Mouse (Mus musculus): ENCODE data around the gene Prox2.
"Not testable (repeated sequence)": the region's sequence is repeated elsewhere in the genome, so short reads cannot be mapped to it uniquely, and the experiment has no call there.

Prox2 gene

DNA sequence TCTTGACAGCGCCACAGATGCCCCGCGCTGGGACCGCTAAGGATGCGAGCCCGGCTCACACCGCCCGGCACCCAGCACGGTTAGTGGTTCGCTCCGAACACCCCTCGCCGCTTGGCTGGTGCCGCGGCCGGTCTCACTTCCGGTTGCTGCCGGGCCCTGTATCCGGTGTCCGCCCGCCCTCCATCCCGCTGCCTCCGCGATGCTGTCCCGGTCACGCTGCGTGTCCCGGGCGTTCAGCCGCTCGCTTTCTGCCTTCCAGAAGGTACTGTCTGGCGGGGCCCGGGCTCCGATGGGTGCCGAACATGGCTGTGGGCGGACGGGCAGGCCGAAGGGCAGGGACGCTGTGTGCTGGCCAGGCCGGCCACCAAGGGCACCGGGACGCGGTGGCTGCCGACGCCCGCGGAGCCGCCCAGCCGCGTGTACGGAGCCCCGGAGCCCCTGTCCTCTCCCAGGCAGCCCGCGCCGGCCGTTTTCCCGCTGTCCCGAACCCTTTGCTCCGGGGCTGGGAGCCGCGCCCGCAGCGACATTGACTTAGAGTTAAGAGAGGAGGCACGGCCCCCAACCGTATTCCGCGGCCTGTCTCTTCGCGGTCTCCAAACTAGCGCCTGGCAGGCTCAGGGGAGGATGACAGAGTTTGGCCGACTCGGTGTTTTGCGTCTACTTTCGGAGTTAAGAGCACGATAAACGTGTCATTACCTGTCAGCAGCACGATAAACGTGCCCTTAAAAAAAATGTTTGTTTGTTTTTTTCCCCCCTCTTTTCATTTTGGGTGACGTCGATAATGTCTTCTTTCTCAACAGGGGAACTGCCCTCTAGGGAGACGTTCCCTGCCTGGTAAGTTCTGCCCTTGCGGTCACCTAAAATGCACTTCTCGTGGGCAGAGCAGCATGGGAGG, at the start of gene Prox2, which contains the start of gene Dlst:
Prox2 (minus strand) TSS at position 62 of the 895 bp plus-strand sequence.
Dlst (plus strand) TSS at position 136 of the 895 bp plus-strand sequence.
- peak; percentile 90 for DNase-seq

DNA sequence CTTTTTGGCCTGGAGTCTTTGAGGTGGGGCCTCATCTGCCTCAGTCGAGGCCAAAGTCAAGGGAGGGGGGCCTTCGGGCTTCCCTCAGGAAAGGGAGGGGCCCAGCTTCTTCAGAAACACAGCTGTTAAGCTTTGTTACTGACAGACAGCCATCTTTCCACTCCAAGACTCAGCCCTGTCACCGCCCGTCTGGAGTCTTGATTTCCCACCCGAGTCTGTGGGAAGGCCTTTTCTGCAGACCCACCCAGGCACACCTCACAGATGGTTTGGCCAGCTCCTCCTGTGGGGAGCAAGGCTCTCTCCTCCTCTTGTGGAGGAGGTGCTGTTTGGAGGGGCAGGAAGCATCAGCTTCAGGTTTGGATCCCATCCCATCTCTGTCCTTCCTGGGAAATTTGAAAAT, 49.0 kb upstream of the Prox2 start:
- no peak for DNase-seq

DNA sequence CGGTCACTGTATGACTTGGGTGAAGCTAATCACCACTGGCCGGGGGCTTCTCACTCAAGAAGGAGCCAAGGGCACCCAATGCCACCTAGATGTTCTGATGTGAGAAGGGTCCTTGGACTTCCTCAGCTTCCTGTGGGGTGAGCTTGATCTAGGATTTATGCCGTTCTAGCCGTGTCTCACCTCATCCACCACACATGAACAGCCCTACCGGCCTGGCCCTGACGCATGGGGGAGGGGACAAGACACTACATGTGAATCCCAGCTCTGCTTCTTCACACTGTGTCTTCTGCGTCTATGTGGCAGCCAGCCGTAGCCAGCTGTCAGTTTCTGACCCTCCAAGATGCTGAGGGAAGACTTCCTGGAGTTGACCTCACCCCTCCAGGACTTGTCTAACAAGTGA, 48.2 kb upstream of the Prox2 start:
- DNase-seq: no peak

DNA sequence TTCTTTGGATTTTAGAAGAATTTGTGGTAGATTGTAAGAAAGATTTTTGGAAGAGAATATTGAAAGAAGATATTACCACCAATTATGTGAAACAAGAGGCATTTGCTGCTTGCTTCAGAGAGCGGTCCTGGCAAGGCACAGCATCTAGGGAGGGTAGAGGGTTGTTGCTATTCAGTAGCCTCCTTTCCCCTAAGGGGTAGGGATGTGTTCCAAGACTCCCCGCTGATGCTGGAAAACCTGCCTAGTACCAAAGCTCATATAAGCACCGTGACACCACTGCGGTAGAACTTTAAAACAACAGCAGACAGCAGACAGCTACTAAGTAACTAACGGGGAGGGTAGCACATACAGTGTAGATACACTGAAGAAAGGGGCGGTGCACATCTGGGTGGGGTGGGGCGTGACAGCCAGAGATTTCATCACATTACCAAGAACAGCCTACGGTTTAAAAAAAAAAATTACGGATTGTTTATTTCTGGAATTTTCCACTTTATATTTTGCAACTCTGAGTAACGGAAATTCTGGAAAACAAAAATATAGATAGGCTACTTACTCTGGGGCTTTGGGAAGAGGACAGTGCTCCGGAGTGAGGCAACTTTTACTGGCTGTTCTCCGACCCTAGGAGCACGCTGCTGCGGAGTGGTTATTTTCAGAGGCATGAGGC, 47.4 kb upstream of the Prox2 start:
- no peak for DNase-seq

DNA sequence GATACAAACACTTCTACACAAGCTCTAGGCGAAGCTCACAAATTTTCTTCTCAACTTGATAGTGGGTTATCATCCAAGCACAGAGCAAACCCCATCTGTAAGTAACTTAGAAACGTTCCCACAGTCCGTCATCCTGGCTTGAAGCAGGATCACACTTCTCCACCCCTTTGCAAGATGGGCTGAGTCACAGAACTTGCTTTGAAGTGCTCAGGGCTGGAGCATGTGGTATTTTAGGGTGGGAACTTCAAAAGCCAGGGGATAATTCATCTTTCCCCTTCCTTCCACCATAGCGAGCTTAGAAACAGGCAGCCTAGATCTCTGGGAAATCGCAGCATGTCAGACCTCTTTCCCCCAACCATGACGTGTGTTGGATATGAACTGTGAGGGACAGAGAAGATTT, 45.8 kb upstream of the Prox2 start:
- DNase-seq: no peak

DNA sequence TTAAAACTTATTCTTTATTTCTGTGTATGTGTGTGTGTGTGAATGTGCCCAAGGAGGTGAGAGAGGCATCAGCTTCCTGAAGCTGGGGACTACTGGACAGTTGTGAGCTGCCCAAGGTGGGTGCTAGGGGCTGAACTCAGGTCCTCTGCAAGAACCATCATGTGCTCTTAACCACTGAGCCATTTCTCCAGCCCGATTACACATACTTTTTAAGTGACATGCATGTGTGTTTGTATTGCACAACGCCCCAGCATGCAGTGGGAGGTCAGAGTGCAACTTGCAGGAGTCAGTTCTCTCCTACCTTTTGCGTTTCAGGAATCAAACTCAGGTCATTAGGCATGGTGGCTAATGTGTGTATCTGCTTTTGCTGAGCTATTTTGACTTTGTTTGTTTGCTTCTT, 42.5 kb upstream of the Prox2 start:
- DNase-seq: no peak

DNA sequence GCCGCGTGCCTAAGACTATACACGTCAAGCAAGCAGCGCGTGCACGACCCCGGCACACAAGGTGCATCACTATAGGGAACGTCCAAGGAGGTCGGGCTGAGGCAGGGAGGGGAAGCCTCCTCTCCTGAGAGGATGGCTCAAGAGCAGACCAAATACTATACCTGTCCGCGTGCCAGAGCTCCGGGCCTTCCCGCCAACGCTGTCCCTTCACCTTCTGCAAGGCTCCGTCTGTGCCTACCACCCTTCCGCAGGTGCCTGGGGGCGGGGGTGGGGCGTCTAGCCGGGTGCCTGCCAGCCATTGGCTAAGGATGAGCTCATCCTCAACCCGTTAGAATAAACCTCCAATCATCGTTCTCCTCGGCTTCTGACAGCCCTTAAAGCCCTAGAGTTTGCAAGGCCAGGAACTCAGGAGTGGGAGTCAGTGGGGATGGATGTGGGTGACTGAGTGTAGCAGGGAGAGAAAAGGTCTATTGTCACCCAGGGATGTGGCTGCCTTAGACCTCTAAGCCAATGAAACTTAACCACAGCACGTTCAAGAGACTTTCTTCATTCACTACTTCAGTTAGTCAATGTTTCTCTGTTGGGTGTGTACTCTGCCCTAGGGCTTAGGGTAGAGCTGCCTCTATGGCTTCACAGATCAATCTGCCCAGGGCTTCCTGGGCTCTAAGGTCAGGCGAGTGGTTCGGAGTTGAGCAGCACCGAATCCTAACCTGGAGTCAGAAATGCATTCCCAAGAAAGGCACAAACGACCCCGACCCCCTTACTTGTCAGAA, 40.6 kb upstream of the Prox2 start, which contains the start of gene Rps6kl1:
Rps6kl1 (minus strand) TSS at position 263 of the 773 bp plus-strand sequence.
- DNase-seq: peak; percentile 40

DNA sequence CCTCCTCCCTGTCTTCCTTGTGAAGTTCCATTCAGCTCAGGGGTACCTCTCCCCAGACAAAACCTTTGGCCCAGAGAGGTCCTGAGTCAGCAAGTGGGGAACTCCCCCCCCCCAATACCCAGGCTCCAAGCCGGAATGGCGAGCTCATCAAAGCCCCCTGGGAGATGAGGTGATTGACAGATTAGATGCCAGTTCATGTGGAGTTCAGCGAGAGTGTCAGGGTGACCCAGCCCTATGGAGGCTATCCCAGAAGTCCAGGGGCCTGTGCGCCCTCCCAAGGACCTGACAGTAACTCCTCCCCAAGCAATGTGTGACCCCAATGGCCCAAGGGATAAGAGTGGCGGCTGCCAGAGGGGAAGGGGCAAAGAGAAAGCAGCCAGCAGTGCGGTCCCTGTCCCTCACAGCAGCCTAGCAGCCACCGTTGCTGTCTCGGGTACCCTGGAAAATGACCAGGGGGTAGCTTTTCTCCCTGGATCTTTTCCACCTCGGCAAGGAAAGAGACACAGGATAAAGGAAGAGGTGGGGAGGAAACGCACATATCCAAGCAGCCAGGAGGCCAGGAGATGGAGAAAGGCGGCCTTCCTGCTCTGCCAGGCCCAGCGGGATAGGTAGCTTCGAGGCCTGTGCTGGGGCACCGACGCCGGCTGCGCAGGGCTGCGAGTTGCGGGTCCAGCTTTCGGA, 39.9 kb upstream of the Prox2 start:
- DNase-seq: no peak

DNA sequence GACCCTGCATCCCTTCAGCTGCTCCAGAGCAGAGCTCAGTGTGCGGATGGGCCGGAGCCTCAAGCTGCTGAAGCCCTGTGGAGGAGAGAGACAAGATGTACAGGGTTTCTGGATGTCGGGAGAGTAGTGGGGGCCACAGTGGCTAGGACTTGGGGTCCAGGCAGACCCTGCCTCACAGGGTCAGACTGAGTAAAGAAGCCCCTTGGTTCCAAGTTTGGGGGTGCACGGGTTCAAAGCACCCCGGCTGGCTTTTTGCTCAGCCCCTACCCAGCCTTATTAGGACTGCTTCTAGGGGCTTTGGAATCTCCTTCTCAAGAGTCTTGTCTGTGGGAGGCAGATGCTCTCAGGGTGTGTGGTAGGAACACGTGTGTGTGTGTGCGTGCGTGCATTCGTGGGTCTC, 36.3 kb upstream of the Prox2 start:
- no peak for DNase-seq

DNA sequence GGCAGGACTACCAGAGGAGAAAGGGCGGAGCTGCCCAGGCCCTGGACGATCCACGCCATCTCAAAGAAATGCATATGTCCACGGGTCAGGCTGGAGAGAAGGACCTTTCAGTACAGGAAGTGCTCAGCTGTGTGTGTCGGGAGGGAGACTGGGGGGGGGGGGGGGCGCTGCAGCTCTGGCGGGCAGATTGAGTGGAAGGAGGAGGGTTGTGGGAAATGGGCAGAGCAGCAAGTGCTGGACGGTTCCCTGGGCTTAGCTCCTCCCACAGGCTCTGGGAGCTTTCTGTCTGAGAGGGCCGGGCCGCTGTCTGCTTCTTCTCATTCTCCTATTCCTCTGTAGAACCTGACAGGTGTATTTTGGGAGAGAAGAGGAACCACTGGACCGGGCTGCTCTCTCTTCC, 35.8 kb upstream of the Prox2 start:
- no peak for DNase-seq

DNA sequence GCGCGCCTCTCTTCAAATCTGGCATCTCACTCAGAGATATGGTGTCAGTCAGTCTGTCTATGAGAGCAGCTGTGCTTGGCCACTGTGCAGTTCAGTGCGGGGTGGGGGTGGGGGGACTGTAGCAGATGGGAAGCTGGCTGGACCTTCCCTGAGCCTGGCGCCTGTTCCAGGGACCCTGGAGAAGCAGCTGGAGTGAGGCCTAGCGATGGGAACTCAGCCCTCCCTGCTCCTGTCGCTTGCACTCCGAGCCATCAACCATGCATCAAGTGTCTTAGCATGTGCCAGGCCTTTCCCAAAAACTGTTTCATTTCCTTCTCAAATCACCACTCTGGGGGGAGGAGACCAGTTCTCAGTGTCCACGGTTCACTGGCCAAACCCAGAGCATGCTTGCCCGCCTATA, 35.1 kb upstream of the Prox2 start:
- DNase-seq: peak; percentile 42

DNA sequence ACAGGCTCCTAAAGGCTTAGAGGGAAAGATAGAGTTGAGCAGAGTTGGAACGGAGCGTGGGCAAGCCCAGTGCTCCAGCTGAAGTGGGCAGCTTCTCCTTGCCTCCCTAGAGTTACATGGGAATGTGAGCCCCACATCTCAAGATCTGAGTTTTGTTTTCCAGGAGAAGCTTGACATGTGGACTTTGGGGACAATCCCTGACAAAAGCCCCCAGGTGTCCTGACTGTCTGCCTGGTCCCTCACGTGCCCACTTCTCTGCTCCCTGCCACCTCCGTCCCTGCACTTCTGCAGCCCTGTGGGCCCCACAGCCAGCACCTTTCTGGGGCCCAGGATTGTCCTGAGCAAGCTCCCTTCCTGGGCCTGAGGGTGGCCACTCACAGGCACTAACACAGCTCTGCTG, 34.3 kb upstream of the Prox2 start:
- no peak for DNase-seq

DNA sequence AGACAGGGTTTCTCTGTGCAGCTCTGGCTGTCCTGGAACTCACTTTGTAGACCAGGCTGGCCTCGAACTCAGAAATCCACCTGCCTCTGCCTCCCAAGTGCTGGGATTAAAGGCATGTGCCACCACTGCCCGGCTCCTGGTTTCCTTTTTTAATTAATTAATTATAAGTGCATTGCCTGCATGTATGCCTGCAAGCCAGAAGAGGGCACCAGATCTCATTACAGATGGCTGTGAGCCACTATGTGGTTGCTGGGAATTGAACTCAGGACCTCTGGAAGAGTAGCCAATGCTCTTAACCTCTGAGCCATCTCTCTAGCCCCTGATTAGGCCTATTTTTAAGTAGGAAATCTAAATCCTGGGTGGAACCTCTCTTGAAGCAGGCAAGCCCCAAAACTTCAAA, 33.7 kb upstream of the Prox2 start:
- DNase-seq: not testable (repeated sequence)

DNA sequence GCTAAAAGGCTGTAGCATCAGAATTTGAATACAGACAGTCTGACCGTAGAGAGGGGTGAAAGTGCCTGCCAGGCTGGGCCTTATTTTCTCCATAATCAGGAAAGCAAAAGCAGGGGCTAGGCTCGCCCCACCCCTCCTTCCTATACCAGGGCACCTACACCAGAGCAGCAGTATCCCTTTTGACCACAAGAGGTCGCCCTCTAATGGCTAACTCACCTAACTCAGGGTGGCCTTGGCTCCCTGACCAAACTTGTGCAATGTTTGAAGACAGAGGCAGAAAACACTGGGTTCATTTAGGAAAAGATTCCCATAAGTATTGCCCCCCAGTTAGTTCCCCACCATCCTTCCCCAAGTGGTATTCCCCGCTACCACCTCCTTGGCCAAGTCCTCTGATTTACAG, 32.2 kb upstream of the Prox2 start:
- DNase-seq: peak; percentile 93

DNA sequence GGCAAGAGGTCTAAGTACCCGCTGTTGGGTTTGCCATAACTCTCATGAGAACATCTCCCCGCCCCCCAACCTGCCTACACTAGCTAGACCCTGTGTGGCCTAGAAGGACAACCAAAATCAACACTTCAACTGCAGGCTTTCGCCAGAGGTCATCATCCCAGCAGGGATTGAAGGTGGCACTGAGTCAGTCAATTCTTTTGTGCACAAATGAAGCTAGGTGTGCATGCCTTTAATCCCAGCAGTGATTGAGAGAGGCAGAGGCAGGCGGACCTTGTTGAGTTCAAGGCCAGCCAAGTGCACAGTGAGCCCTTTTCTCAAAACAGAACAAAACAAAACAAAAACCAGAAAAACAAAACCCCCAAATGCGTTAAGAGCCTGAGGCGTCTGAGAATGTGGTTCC, 30.5 kb upstream of the Prox2 start:
- DNase-seq: no peak

DNA sequence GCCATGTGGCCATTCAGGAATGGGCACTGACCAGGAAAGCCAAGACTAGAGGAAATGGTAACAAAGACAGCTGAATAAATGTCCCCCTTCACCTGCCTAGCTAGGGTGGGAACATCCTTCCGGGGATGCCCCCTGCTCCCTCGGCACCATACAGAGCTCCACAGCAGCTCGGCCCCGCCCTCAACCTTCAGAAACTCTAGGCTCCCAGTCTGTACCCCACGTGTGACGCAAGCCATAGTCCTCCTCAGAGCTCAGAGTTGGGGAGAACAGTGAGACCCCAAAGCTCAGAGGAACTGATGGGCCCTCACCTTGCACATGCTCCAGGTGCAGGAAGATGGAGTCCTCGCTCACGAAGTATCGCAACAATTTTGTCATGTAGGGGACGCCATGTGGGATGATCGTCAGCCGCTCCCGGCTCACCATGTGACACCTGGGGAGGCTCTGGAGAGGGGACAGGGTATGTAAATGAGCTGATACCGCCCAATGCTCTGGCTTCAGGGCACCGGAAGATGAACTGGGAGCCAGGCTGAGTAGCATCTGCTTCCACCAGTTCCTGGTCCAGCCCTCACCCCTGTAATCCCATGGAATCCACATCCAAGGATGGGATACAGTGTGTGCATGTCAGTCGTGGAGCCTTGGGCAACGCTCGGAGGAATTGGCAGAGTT, 29.6 kb upstream of the Prox2 start:
- no peak for DNase-seq

DNA sequence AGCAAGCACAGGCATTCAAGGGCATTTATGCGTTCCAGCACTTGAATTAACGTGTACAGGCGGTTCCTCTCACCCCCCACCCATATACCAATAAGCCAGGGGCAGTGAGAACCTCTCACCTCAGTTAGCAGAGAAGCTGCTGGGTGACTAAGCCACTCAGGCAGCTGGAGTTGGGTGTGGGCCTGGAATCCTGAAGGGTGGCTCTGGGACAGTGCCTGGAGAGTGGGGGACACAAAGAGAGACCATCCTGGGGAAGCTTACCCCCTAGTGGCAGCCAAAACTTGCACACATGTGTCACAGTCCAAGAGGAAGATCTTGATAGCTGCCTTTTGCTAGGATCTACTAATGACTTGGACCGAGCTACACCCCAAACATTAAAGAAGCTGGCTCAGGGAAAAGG, 26.1 kb upstream of the Prox2 start:
- no peak for DNase-seq

DNA sequence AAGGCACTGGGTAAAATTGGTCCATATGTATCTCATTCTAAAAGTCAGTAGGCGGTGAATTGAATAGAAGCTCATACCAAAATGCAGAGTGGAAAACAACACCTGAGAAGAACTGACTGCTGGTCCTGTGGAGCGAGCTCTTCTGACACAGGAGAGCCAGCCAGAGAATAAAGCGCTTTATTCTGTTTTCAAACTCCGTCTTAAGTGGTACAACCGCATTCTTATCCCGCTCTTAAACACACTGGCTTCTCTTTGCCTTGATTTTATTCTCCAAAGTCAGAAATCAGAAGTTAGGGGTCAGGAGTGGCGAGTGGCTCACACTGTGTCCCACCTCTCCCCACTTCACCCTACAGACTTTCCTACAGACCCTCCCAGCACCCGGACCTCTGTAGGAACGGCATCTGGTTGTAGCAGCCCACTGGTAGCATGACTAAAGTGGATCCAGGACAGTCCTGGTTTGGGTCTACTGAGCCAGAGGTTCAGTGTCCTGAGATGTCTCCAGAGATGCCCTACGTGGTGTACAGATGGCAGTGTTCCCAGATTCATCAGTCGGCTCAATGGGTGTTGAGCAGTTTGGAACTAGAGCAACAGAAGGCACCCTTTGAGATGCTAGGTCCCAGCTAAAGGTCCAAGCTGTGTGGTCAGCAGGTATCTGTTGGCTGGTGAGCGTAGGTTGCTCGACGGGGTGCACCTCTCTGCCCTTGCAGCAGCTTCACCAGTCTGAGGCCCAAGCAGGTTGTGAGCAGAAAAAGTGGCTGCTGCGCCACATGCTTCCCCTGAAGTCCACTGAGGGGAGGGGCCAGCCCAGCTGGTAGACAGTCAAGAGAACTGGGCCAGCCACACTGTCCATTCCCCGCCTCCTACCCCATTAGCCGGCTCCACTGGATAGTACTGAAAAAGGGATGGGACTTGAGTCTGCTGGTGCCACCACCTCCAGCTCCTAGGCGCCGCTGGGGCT, 25.2 kb upstream of the Prox2 start:
- no peak for DNase-seq

DNA sequence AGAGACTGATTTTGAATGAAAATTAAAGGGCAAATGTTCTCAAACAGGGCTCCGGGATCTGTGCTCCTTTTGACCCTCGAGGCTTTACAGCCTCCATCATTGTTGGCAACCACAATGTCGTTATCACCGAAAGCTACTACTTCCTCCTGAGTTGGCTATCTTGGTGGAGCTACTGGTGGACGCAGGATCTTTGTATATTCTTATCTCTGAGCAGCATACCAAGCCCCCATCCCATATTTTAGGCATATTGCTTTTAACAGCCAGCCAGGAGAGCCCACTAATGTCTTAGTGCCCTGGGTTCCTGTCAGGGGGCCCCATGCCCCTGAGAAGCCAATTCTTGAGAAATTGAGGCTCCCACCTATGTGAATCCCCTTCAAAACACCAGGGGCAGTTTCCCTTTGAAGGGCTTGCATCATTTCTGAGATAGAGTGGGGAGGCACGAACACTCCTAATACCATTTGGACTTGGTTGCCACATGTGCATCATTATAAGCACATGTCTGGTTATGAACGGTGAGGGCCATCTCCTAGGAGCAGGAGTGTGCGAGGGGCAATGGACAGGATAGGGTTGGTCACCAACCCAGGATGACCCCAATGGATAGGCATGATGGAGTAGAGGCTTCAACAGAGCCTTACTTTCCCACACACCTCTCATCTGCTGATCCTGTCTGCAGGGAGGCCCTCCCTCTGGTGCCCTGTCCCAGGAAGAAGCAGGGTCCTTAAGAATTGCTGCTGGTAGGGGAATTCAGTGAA, 23.7 kb upstream of the Prox2 start:
- no peak for DNase-seq

DNA sequence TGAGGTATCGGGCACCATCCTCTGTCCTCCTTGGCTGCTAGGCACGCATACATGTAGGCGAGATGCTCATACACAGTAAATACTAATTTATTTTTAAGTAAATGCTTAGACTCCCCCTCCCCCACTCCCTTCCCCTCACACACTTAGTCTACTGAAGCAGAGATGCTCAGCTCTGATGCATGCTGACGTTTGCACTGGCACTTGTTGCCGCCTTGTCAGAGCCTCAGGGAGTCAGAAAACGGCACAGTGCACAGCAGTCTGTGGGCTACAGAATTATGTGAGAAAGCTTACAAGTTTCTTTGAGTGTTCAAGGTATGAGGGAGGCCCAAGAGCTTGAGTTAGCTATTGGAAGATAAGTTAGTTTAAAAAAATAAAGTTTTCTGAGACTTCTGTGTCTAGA, 20.8 kb upstream of the Prox2 start:
- no peak for DNase-seq

Data from lung, postnatal 14 days (tissue).